Mouse (Mus musculus): ENCODE measurements around the gene Cldn34b4. TPM values are rescaled to one million over a fixed set of nuclear protein-coding genes. Genes with fewer than 3 reads are reported as not detected.

Cldn34b4 gene
- not detected in 2 replicates for polyA plus RNA-seq (2015; fragmentation: Nextera tagmentation; extraction: Ambion mirVana)

- H3K27me3 ChIP-seq = no peaks in the 10 kb centered on the region
- WGBS = 82% methylated on average over 3 of the region's 3 CpGs
- no peak for ATAC-seq (ENCODE audit: borderline replicate concordance, extremely low read depth, low FRiP score, low TSS enrichment)
- H3K9ac ChIP-seq = no peak within 1 kb of the TSS
- no peak within 1 kb of the TSS for H3K27ac ChIP-seq
- no peak within 1 kb of the TSS for H3K4me3 ChIP-seq
- H3K36me3 ChIP-seq = no peaks in the 10 kb centered on the region
- no peaks in the 10 kb centered on the region for H3K4me1 ChIP-seq
- no peak within 1 kb of the TSS for H3K4me2 ChIP-seq
- no peaks in the 10 kb centered on the region for H3K9me3 ChIP-seq
These were observed at the start of gene Cldn34b4 for GRCm38 (mm10) chrX:76393050-76393449. Gene Cldn34b4, plus strand, starts transcription at chrX:76393350.

Other genes with a start within 250 kb of the Cldn34b4 start
- not detected in 2 replicates for gene Cldn34b3, start 129.0 kb upstream of the Cldn34b4 start, polyA plus RNA-seq (2015; fragmentation: Nextera tagmentation; extraction: Ambion mirVana)
- gene Cldn34d, start 209.6 kb downstream of the Cldn34b4 start, polyA plus RNA-seq (2015; fragmentation: Nextera tagmentation; extraction: Ambion mirVana) = not detected in 2 replicates

Measured in lung, embryonic 15.5 days (tissue).